Mouse (Mus musculus): ENCODE data around the gene Elmo3. TPM values are rescaled to one million over a fixed set of nuclear protein-coding genes. Genes with fewer than 3 reads are reported as not detected.

The Elmo3 gene
- polyA plus RNA-seq, 2 experiments, result 2.5 to 4.2 TPM

DNA sequence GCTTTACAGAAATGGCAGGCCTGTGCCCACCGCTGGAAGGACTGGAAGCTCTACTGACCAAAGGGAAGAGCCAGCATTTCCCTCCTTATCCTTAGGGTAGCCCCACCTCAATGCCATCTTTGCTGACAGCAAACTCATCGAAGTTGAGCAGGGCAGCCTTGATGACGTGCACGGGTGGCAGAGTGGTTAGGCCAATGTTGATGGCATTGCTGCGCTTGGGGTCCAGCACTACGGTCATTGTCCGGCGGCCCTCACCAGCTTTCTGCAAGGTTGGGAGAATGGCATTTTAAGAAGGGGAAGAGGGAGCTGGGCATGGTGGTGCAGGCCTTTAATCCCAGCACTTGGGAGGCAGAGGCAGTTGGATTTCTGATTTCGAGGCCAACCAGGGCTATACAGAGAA, 26.5 kb downstream of the Elmo3 start:
- TF ChIP-seq CTCF (IDR thresholded peaks at IDR 0.05; ENCODE audit: low read depth), result no peak
- TF ChIP-seq EP300 (IDR thresholded peaks at IDR 0.05; ENCODE audit: low read depth), result no peak
- ATAC-seq (ENCODE audit: insufficient read depth), result no peak
- Histone ChIP-seq H3K27me3 (ENCODE audit: control insufficient read depth, insufficient read depth, low read length) (no peaks in the 10 kb centered on the region), H3K9me3 (ENCODE audit: control insufficient read depth, low read length) (no peaks in the 10 kb centered on the region), H3K4me2 (ENCODE audit: low read depth) (no peak overlapping the region), H3K27ac (no peak overlapping the region), H3K36me3 (replicated peaks; ENCODE audit: control insufficient read depth, insufficient read depth, low read depth) (peaks cover 28% of the 10 kb centered on the region), H3K9ac (replicated peaks) (no peak overlapping the region), H3K4me1 (replicated peaks; ENCODE audit: control insufficient read depth in 2 of 2, insufficient read depth in 2 of 2, low read length in 1 of 2) (peaks cover 0 to 3% of the 10 kb centered on the region in 2 experiments; a peak in 2 of 4 replicates), H3K4me3 (ENCODE audit: insufficient read depth in 1 of 2, low read depth in 2 of 2, low read length in 2 of 2) (no peak overlapping the region)
- DNase-seq (ENCODE audit: low read depth in 3 of 3, low spot score in 3 of 3), result no peak
- 88% methylated on average over 9 of the region's 9 CpGs for WGBS (ENCODE audit: insufficient replicate concordance)

DNA sequence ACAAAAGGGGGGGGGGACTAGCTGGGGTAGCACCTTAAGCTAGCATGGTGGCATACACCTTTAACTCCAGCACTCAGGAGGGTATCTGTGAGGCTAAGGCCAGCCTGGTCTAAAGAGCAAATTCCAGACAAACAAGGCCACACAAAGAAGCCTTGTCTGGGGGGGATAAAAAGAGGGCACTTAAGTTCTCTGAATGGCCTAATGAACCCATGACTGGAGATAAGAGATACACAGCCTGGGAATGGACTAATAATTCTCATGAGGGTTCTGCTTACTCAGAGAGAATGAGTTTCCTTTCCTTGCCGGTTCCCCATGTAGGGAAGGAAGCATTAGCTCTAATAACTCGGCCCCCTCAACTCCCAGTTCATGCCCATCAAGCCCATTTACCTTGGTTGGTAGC, 27.1 kb downstream of the Elmo3 start:
- no peak for TF ChIP-seq EP300 (IDR thresholded peaks at IDR 0.05; ENCODE audit: low read depth)
- no peak for TF ChIP-seq CTCF (IDR thresholded peaks at IDR 0.05; ENCODE audit: low read depth)
- Histone ChIP-seq H3K9me3 (ENCODE audit: control insufficient read depth, low read length) (no peaks in the 10 kb centered on the region), H3K27ac (no peak overlapping the region), H3K9ac (replicated peaks) (no peak overlapping the region), H3K4me2 (ENCODE audit: low read depth) (no peak overlapping the region), H3K4me3 (ENCODE audit: insufficient read depth in 1 of 2, low read depth in 2 of 2, low read length in 2 of 2) (no peak overlapping the region), H3K4me1 (replicated peaks; ENCODE audit: control insufficient read depth in 2 of 2, insufficient read depth in 2 of 2, low read length in 1 of 2) (peaks cover 0 to under 1% of the 10 kb centered on the region in 2 experiments; a peak in 2 of 4 replicates), H3K27me3 (ENCODE audit: control insufficient read depth, insufficient read depth, low read length) (no peaks in the 10 kb centered on the region), H3K36me3 (replicated peaks; ENCODE audit: control insufficient read depth, insufficient read depth, low read depth) (peaks cover 28% of the 10 kb centered on the region)
- no peak for ATAC-seq (ENCODE audit: insufficient read depth)
- no peak for DNase-seq (ENCODE audit: low read depth in 3 of 3, low spot score in 3 of 3)
- 64% methylated on average over 2 of the region's 2 CpGs for WGBS (ENCODE audit: insufficient replicate concordance)

DNA sequence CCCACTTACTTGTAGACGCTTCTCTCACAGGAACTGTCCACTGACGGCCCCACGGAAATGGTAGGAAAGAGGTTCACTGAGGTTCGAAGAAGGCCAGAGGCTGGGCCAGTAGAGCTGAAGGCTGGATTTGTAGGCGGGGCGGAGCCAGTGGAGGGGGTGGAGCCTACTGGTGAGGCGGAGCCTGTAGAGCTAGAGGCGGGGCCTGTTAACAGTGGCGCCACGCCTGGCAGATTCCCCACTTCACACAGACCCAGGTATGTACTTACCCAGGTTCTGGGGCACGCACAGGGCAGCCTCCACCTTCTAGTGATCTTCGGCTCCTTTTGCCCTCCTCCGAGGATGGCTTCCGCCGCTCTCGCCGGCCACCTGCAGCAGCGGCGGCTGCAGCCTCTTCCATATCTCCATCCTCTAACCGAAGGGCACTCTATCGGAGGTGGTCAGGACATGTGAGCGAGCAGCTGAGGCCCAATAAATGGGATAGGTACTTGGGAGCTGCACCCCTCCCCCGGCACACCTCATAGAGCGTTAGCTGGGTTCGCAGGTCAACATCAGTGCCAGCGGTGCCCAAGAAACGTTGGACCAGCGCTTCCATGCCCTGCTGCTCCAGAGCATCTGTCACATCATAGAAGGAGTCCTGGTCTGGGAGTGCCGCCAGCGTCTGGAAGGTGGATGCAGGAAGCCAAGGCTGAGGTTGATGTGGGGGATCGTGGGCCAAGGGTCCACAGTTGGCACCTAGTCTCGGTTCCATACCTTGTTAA, 31.2 kb downstream of the Elmo3 start:
- DNase-seq (ENCODE audit: low read depth in 3 of 3, low spot score in 3 of 3) (no peak), ATAC-seq (ENCODE audit: insufficient read depth) (no peak; the same call in 1 of the 2 replicates)
- TF ChIP-seq EP300 (IDR thresholded peaks at IDR 0.05; ENCODE audit: low read depth) (no peak), CTCF (IDR thresholded peaks at IDR 0.05; ENCODE audit: low read depth) (no peak)
- peaks cover 7 to 15% of the 10 kb centered on the region in 2 experiments for H3K4me1 ChIP-seq (replicated peaks; ENCODE audit: control insufficient read depth in 2 of 2, insufficient read depth in 2 of 2, low read length in 1 of 2)
- no peak overlapping the region for H3K9ac ChIP-seq (replicated peaks)
- whole genome bisulfite sequencing (ENCODE audit: insufficient replicate concordance), result 85% methylated on average over 32 of the region's 32 CpGs
- no peak overlapping the region for H3K4me2 ChIP-seq (ENCODE audit: low read depth)
- no peak overlapping the region for H3K27ac ChIP-seq
- H3K9me3 ChIP-seq (ENCODE audit: control insufficient read depth, low read length), result no peaks in the 10 kb centered on the region
- H3K36me3 ChIP-seq (replicated peaks; ENCODE audit: control insufficient read depth, insufficient read depth, low read depth), result no peaks in the 10 kb centered on the region
- no peak overlapping the region for H3K4me3 ChIP-seq (ENCODE audit: insufficient read depth in 1 of 2, low read depth in 2 of 2, low read length in 2 of 2)
- no peaks in the 10 kb centered on the region for H3K27me3 ChIP-seq (ENCODE audit: control insufficient read depth, insufficient read depth, low read length)

DNA sequence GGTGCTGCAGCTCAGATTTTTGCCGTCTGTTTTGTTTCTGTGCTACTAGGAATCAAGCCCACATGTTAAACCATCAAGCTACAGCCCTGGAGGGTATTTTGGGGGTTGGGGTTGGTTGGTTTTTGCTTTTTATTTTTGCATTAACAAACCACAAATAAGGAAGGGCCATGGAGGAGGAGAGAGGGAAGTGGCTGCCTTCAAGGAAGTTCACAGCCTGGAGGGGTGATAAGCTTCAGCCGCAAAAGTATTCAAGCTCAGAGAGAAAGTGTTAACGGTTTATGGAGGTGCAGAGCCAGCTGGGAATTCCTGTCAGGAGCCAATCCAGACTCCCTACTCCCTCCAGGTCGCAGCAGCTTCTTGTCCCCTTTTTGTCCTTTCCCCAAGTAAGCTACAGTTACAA, 33.6 kb downstream of the Elmo3 start:
- H3K27ac ChIP-seq, result no peak overlapping the region
- no peak overlapping the region for H3K9ac ChIP-seq (replicated peaks)
- H3K9me3 ChIP-seq (ENCODE audit: control insufficient read depth, low read length), result no peaks in the 10 kb centered on the region
- H3K4me3 ChIP-seq (ENCODE audit: insufficient read depth in 1 of 2, low read depth in 2 of 2, low read length in 2 of 2), result no peak overlapping the region
- ATAC-seq (ENCODE audit: insufficient read depth), result no peak
- peaks cover 7 to 19% of the 10 kb centered on the region in 2 experiments for H3K4me1 ChIP-seq (replicated peaks; ENCODE audit: control insufficient read depth in 2 of 2, insufficient read depth in 2 of 2, low read length in 1 of 2)
- WGBS (ENCODE audit: insufficient replicate concordance), result 8% methylated on average over 4 of the region's 4 CpGs
- no peak overlapping the region for H3K4me2 ChIP-seq (ENCODE audit: low read depth)
- no peaks in the 10 kb centered on the region for H3K27me3 ChIP-seq (ENCODE audit: control insufficient read depth, insufficient read depth, low read length)
- no peaks in the 10 kb centered on the region for H3K36me3 ChIP-seq (replicated peaks; ENCODE audit: control insufficient read depth, insufficient read depth, low read depth)
- DNase-seq (ENCODE audit: low read depth in 3 of 3, low spot score in 3 of 3), result no peak
- no peak for TF ChIP-seq EP300 (IDR thresholded peaks at IDR 0.05; ENCODE audit: low read depth)
- TF ChIP-seq CTCF (IDR thresholded peaks at IDR 0.05; ENCODE audit: low read depth), result no peak

DNA sequence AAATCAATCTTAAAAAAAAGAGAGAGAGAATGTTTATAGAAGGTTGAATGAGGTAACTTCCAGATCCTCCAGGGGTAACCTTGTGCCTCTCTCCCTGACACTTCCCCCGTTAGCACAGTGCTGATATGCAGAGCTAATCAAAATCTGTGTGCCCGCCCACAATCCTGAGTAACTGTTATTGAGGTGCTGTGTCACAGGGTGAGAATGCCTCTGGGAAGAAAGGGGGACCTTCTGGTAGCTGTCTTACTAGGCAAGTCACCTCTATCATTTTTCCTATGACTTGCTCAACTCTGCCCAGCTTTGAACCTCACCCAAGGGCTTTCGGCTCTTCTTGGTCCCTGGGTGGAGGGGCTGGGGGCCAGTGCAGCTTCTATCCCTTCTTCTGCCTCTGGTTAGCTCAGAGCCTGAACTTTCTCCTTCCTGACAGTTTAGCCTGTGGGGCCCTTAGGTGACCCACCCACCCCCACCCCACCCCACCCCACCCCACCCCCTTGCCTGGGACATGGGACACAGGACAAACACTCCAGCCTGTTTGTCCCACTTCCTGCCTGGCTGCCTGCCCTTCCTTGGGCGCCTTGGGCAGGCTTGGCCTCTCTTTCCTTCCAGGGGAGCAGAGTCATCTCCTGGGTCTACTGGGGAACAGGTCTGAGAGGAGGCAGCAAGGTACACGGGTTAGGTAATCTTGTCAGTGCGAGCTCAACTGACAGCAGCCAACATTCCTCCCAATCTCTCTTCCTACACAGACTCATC, 34.7 kb downstream of the Elmo3 start:
- Histone ChIP-seq H3K4me3 (ENCODE audit: insufficient read depth in 1 of 2, low read depth in 2 of 2, low read length in 2 of 2) (no peak overlapping the region), H3K27ac (no peak overlapping the region), H3K9me3 (ENCODE audit: control insufficient read depth, low read length) (no peaks in the 10 kb centered on the region), H3K4me2 (ENCODE audit: low read depth) (no peak overlapping the region), H3K36me3 (replicated peaks; ENCODE audit: control insufficient read depth, insufficient read depth, low read depth) (no peaks in the 10 kb centered on the region), H3K27me3 (ENCODE audit: control insufficient read depth, insufficient read depth, low read length) (no peaks in the 10 kb centered on the region), H3K9ac (replicated peaks) (no peak overlapping the region; the same call in 1 of the 2 replicates), H3K4me1 (replicated peaks; ENCODE audit: control insufficient read depth in 2 of 2, insufficient read depth in 2 of 2, low read length in 1 of 2) (peaks cover 7 to 19% of the 10 kb centered on the region in 2 experiments)
- TF ChIP-seq EP300 (IDR thresholded peaks at IDR 0.05; ENCODE audit: low read depth) (no peak), CTCF (IDR thresholded peaks at IDR 0.05; ENCODE audit: low read depth) (no peak)
- DNase-seq (ENCODE audit: low read depth in 3 of 3, low spot score in 3 of 3) (no peak), ATAC-seq (ENCODE audit: insufficient read depth) (peak; percentile 64)
- WGBS (ENCODE audit: insufficient replicate concordance), result 29% methylated on average over 6 of the region's 6 CpGs
